Mouse (Mus musculus): ENCODE data around the gene Ppp1r14d.

DNA sequence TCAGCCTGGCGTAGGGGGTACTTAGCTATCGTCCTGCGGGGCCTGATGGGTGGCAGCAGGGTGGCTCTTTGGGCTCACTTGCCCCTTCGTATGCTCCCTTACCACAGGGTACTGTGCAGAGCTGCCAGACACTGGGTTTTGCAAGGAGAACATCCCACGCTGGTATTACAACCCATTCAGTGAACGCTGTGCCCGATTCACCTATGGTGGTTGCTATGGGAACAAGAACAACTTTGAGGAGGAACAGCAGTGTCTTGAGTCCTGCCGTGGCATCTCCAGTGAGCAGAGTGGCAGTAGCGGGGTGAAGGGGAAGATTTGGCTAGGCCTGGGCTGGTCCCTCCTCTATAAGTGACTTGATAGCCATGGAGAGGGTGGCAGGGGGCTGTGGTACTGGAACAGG lies 18.2 kb upstream of the Ppp1r14d start:
- TF ChIP-seq GATA1 (IDR thresholded peaks at IDR 0.05; ENCODE audit: borderline replicate concordance, low read length) = no peak
- no peak for TF ChIP-seq FLI1 (IDR thresholded peaks at IDR 0.05; ENCODE audit: low read length)

Data from megakaryocyte, embryonic 14.5 days (primary cell).